Mouse (Mus musculus): Measurements from ENCODE around the gene Abhd16b.
A peak's percentile ranks its signal among the peaks of the same experiment; 100 is the strongest.

Abhd16b gene

GRCm38 (mm10) chr2:181493156-181493927, at the start of gene Abhd16b:
Gene Abhd16b (plus strand): TSS chr2:181493206.
- DNase-seq, result peak in 1 of 2 experiments; percentile 27

GRCm38 (mm10) chr2:181452181-181452580, 40.8 kb upstream of the Abhd16b start:
- no peak for DNase-seq

- DNase-seq, result peak in 1 of 2 experiments; percentile 21
Observed at GRCm38 (mm10) chr2:181453274-181453673, 39.7 kb upstream of the Abhd16b start.

GRCm38 (mm10) chr2:181455899-181456298, 37.1 kb upstream of the Abhd16b start:
- peak; percentile 41 to 73 for DNase-seq

GRCm38 (mm10) chr2:181457831-181458230, 35.2 kb upstream of the Abhd16b start:
- DNase-seq, result peak; percentile 24 to 48

GRCm38 (mm10) chr2:181458411-181459152, 34.4 kb upstream of the Abhd16b start:
- DNase-seq, result peak; percentile 20 to 64

- DNase-seq, result peak; percentile 91 to 96
Observed at GRCm38 (mm10) chr2:181459153-181459672, 33.8 kb upstream of the Abhd16b start, which contains the start of gene Zbtb46. Gene Zbtb46 (minus strand): TSS chr2:181459426.

- peak; percentile 77 to 82 for DNase-seq
Observed at GRCm38 (mm10) chr2:181459673-181460621, 33.1 kb upstream of the Abhd16b start.

- no peak for DNase-seq
Observed at GRCm38 (mm10) chr2:181461536-181462100, 31.4 kb upstream of the Abhd16b start.

- no peak for DNase-seq
Observed at GRCm38 (mm10) chr2:181462604-181463003, 30.4 kb upstream of the Abhd16b start.

GRCm38 (mm10) chr2:181463008-181463738, 29.8 kb upstream of the Abhd16b start:
- peak; percentile 77 to 82 for DNase-seq

- DNase-seq, result no peak
Observed at GRCm38 (mm10) chr2:181465423-181465822, 27.6 kb upstream of the Abhd16b start.

GRCm38 (mm10) chr2:181470285-181470684, 22.7 kb upstream of the Abhd16b start:
- DNase-seq, result peak; percentile 41 to 64

- DNase-seq, result peak; percentile 66 to 78
Observed at GRCm38 (mm10) chr2:181471246-181471645, 21.8 kb upstream of the Abhd16b start.

- DNase-seq, result peak; percentile 52 to 64
Observed at GRCm38 (mm10) chr2:181472256-181472827, 20.7 kb upstream of the Abhd16b start.

GRCm38 (mm10) chr2:181483120-181483519, 9.9 kb upstream of the Abhd16b start:
- no peak for DNase-seq

- peak; percentile 66 to 73 for DNase-seq
Observed at GRCm38 (mm10) chr2:181483562-181484318, 9.3 kb upstream of the Abhd16b start.

- peak in 1 of 2 experiments; percentile 45 for DNase-seq
Observed at GRCm38 (mm10) chr2:181484456-181485233, 8.4 kb upstream of the Abhd16b start.

- DNase-seq, result no peak
Observed at GRCm38 (mm10) chr2:181485741-181486140, 7.3 kb upstream of the Abhd16b start.
